Mouse (Mus musculus): ENCODE measurements around the gene Uaca. TPM values are rescaled to one million over a fixed set of nuclear protein-coding genes. Genes with fewer than 3 reads are reported as not detected.

The Uaca gene
- polyA plus RNA-seq (2014; fragmentation: Nextera tagmentation; extraction: Ambion mirVana): 19.2 and 26.8 TPM in 2 replicates

DNA sequence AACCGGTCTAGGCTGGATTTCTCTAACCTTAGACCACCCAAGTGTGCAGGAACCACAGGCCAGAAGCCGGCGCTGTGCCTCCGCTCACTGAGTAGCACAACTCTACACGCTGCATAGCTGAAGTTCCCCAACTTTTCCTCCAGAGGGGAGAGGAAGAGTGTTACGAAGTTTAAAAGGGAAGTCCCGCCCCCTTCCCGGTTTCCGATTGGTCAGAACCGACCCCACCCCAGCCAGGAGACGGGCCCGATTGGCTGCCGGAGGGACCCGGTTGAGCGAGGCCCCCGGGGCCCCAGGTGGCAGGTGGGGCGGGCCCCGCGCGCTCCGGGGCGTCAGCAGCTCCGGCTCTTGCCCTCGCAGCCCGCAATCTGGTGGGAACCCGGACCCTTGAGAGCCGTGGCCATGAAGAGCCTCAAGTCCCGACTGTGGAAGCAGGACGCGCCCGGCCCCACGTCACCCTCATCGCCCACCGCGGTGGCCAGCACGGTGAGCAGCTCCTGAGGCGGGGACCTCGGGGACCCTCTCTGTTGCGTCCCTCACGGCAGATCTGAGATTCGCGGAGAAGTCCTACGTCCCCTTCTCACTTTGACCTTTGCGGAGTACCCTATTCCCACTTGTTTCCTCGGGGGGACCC is at the start of gene Uaca:
Gene Uaca, plus strand, starts transcription at position 333 of the 631 bp plus-strand sequence.
- H3K27me3 ChIP-seq (ENCODE audit: control insufficient read depth, insufficient read depth, low read length): no peaks in the 10 kb centered on the region
- peak within 1 kb of the TSS; percentile 76 for H3K4me2 ChIP-seq
- H3K27ac ChIP-seq (ENCODE audit: low read depth, low read length): peak within 1 kb of the TSS; percentile 90
- no peaks in the 10 kb centered on the region for H3K36me3 ChIP-seq (ENCODE audit: control insufficient read depth, insufficient read depth, low read length)
- H3K9ac ChIP-seq (ENCODE audit: low read depth, low read length): peak within 1 kb of the TSS; percentile 79
- WGBS (ENCODE audit: insufficient replicate concordance): under 1% methylated on average over 44 of the region's 45 CpGs
- peak; percentile 94 for ATAC-seq (replicated peaks; ENCODE audit: insufficient number of reproducible peaks, low FRiP score, low TSS enrichment)
- peaks cover 12% of the 10 kb centered on the region for H3K4me1 ChIP-seq (ENCODE audit: control insufficient read depth, insufficient read depth, low read length)
- peak within 1 kb of the TSS; percentile 79 for H3K4me3 ChIP-seq (ENCODE audit: low read depth, low read length)
- no peaks in the 10 kb centered on the region for H3K9me3 ChIP-seq (replicated peaks; ENCODE audit: control insufficient read depth, low read length)

GRCm38 (mm10) chr9:60744971-60745370 is 49.4 kb upstream of the Uaca start:
- WGBS (ENCODE audit: insufficient replicate concordance): 44% methylated on average over 4 of the region's 4 CpGs
- Histone ChIP-seq H3K27ac (ENCODE audit: low read depth, low read length) (no peak overlapping the region), H3K9me3 (replicated peaks; ENCODE audit: control insufficient read depth, low read length) (no peaks in the 10 kb centered on the region), H3K9ac (ENCODE audit: low read depth, low read length) (no peak overlapping the region), H3K4me3 (ENCODE audit: low read depth, low read length) (no peak overlapping the region), H3K4me2 (no peak overlapping the region), H3K4me1 (ENCODE audit: control insufficient read depth, insufficient read depth, low read length) (peaks cover 7% of the 10 kb centered on the region; the same call in 1 of the 2 replicates), H3K36me3 (ENCODE audit: control insufficient read depth, insufficient read depth, low read length) (no peaks in the 10 kb centered on the region), H3K27me3 (ENCODE audit: control insufficient read depth, insufficient read depth, low read length) (no peaks in the 10 kb centered on the region)
- ATAC-seq (replicated peaks; ENCODE audit: insufficient number of reproducible peaks, low FRiP score, low TSS enrichment): no peak

GRCm38 (mm10) chr9:60746561-60746960 is 47.8 kb upstream of the Uaca start:
- Histone ChIP-seq H3K4me3 (ENCODE audit: low read depth, low read length) (no peak overlapping the region), H3K9ac (ENCODE audit: low read depth, low read length) (no peak overlapping the region), H3K27ac (ENCODE audit: low read depth, low read length) (no peak overlapping the region), H3K4me1 (ENCODE audit: control insufficient read depth, insufficient read depth, low read length) (peaks cover 4% of the 10 kb centered on the region; the same call in 1 of the 2 replicates), H3K4me2 (no peak overlapping the region), H3K27me3 (ENCODE audit: control insufficient read depth, insufficient read depth, low read length) (no peaks in the 10 kb centered on the region), H3K9me3 (replicated peaks; ENCODE audit: control insufficient read depth, low read length) (no peaks in the 10 kb centered on the region), H3K36me3 (ENCODE audit: control insufficient read depth, insufficient read depth, low read length) (no peaks in the 10 kb centered on the region)
- no peak for ATAC-seq (replicated peaks; ENCODE audit: insufficient number of reproducible peaks, low FRiP score, low TSS enrichment)
- 60% methylated on average over 6 of the region's 6 CpGs for WGBS (ENCODE audit: insufficient replicate concordance)

GRCm38 (mm10) chr9:60747672-60748071 is 46.7 kb upstream of the Uaca start:
- WGBS (ENCODE audit: insufficient replicate concordance): 81% methylated on average over 5 of the region's 5 CpGs
- H3K9ac ChIP-seq (ENCODE audit: low read depth, low read length): no peak overlapping the region
- no peaks in the 10 kb centered on the region for H3K36me3 ChIP-seq (ENCODE audit: control insufficient read depth, insufficient read depth, low read length)
- no peaks in the 10 kb centered on the region for H3K27me3 ChIP-seq (ENCODE audit: control insufficient read depth, insufficient read depth, low read length)
- no peak overlapping the region for H3K4me2 ChIP-seq
- no peak for ATAC-seq (replicated peaks; ENCODE audit: insufficient number of reproducible peaks, low FRiP score, low TSS enrichment)
- H3K4me3 ChIP-seq (ENCODE audit: low read depth, low read length): no peak overlapping the region
- no peak overlapping the region for H3K27ac ChIP-seq (ENCODE audit: low read depth, low read length)
- peaks cover 4% of the 10 kb centered on the region; the same call in 1 of the 2 replicates for H3K4me1 ChIP-seq (ENCODE audit: control insufficient read depth, insufficient read depth, low read length)
- H3K9me3 ChIP-seq (replicated peaks; ENCODE audit: control insufficient read depth, low read length): no peaks in the 10 kb centered on the region

DNA sequence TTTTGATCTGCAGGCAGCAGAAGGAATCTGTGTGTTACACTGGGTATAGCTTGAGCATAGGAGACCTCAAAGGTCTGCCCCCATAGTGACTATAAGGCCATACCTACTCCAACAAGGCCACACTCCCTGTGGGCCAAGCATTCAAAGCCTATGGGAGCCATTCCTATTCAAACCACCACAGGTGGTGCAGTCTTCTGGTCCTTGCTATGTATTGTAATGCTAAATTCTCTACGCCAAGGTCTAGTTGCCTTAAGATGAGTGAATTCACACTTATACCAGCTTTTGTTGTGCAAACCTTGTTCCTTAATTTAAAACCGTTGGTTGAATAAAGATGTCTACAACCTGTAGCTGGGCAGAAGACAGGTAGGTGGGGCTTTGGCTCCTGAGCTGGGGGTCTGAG is 46.2 kb upstream of the Uaca start:
- Histone ChIP-seq H3K27me3 (ENCODE audit: control insufficient read depth, insufficient read depth, low read length) (no peaks in the 10 kb centered on the region), H3K9ac (ENCODE audit: low read depth, low read length) (no peak overlapping the region), H3K4me3 (ENCODE audit: low read depth, low read length) (no peak overlapping the region), H3K9me3 (replicated peaks; ENCODE audit: control insufficient read depth, low read length) (no peaks in the 10 kb centered on the region), H3K27ac (ENCODE audit: low read depth, low read length) (no peak overlapping the region), H3K4me1 (ENCODE audit: control insufficient read depth, insufficient read depth, low read length) (peaks cover 1% of the 10 kb centered on the region; the same call in 1 of the 2 replicates), H3K36me3 (ENCODE audit: control insufficient read depth, insufficient read depth, low read length) (no peaks in the 10 kb centered on the region), H3K4me2 (no peak overlapping the region)
- ATAC-seq (replicated peaks; ENCODE audit: insufficient number of reproducible peaks, low FRiP score, low TSS enrichment): no peak
- 79% methylated on average over 2 of the region's 2 CpGs for WGBS (ENCODE audit: insufficient replicate concordance)

GRCm38 (mm10) chr9:60749105-60749504 is 45.2 kb upstream of the Uaca start:
- ATAC-seq (replicated peaks; ENCODE audit: insufficient number of reproducible peaks, low FRiP score, low TSS enrichment): no peak
- H3K36me3 ChIP-seq (ENCODE audit: control insufficient read depth, insufficient read depth, low read length): no peaks in the 10 kb centered on the region
- no peak overlapping the region for H3K9ac ChIP-seq (ENCODE audit: low read depth, low read length)
- no peaks in the 10 kb centered on the region for H3K27me3 ChIP-seq (ENCODE audit: control insufficient read depth, insufficient read depth, low read length)
- no peaks in the 10 kb centered on the region for H3K4me1 ChIP-seq (ENCODE audit: control insufficient read depth, insufficient read depth, low read length)
- no peak overlapping the region for H3K4me2 ChIP-seq
- WGBS (ENCODE audit: insufficient replicate concordance): 83% methylated on average over 2 of the region's 2 CpGs
- H3K27ac ChIP-seq (ENCODE audit: low read depth, low read length): no peak overlapping the region
- H3K4me3 ChIP-seq (ENCODE audit: low read depth, low read length): no peak overlapping the region
- H3K9me3 ChIP-seq (replicated peaks; ENCODE audit: control insufficient read depth, low read length): no peaks in the 10 kb centered on the region

DNA sequence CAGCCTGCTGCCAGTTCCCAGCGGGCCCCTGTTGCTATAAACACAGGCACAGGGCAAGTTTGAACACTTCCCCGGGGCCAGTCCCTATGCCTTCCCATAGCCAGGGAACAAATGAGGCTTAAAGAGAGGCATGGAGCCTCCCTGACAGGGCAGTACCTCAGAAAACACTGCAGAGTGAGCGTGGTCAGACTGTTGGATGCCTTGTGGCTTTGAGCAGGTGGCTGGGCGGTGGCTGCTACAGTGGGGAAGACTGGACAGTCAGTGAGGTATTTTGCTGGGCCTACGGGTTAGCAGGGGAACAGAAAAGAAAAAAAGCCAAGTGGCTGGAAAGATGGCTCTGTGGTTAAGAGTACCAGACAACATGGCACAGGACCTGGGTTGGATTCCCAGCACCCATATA is 43.2 kb upstream of the Uaca start:
- H3K4me1 ChIP-seq (ENCODE audit: control insufficient read depth, insufficient read depth, low read length): no peaks in the 10 kb centered on the region
- H3K36me3 ChIP-seq (ENCODE audit: control insufficient read depth, insufficient read depth, low read length): no peaks in the 10 kb centered on the region
- H3K27me3 ChIP-seq (ENCODE audit: control insufficient read depth, insufficient read depth, low read length): no peaks in the 10 kb centered on the region
- ATAC-seq (replicated peaks; ENCODE audit: insufficient number of reproducible peaks, low FRiP score, low TSS enrichment): no peak
- H3K27ac ChIP-seq (ENCODE audit: low read depth, low read length): no peak overlapping the region
- H3K4me2 ChIP-seq: no peak overlapping the region
- H3K9me3 ChIP-seq (replicated peaks; ENCODE audit: control insufficient read depth, low read length): no peaks in the 10 kb centered on the region
- no peak overlapping the region for H3K4me3 ChIP-seq (ENCODE audit: low read depth, low read length)
- no peak overlapping the region for H3K9ac ChIP-seq (ENCODE audit: low read depth, low read length)
- 80% methylated on average over 5 of the region's 5 CpGs for WGBS (ENCODE audit: insufficient replicate concordance)

GRCm38 (mm10) chr9:60751971-60752370 is 42.4 kb upstream of the Uaca start:
- no peak overlapping the region for H3K27ac ChIP-seq (ENCODE audit: low read depth, low read length)
- no peaks in the 10 kb centered on the region for H3K27me3 ChIP-seq (ENCODE audit: control insufficient read depth, insufficient read depth, low read length)
- ATAC-seq (replicated peaks; ENCODE audit: insufficient number of reproducible peaks, low FRiP score, low TSS enrichment): no peak
- no peak overlapping the region for H3K9ac ChIP-seq (ENCODE audit: low read depth, low read length)
- H3K9me3 ChIP-seq (replicated peaks; ENCODE audit: control insufficient read depth, low read length): no peaks in the 10 kb centered on the region
- H3K4me2 ChIP-seq: no peak overlapping the region
- no peak overlapping the region for H3K4me3 ChIP-seq (ENCODE audit: low read depth, low read length)
- H3K4me1 ChIP-seq (ENCODE audit: control insufficient read depth, insufficient read depth, low read length): peaks cover 3% of the 10 kb centered on the region; the same call in 1 of the 2 replicates
- H3K36me3 ChIP-seq (ENCODE audit: control insufficient read depth, insufficient read depth, low read length): no peaks in the 10 kb centered on the region
- WGBS (ENCODE audit: insufficient replicate concordance): 61% methylated on average over 6 of the region's 6 CpGs

GRCm38 (mm10) chr9:60752636-60753035 is 41.7 kb upstream of the Uaca start:
- no peaks in the 10 kb centered on the region for H3K27me3 ChIP-seq (ENCODE audit: control insufficient read depth, insufficient read depth, low read length)
- H3K4me1 ChIP-seq (ENCODE audit: control insufficient read depth, insufficient read depth, low read length): peaks cover 7% of the 10 kb centered on the region; the same call in 1 of the 2 replicates
- no peak overlapping the region for H3K9ac ChIP-seq (ENCODE audit: low read depth, low read length)
- no peaks in the 10 kb centered on the region for H3K36me3 ChIP-seq (ENCODE audit: control insufficient read depth, insufficient read depth, low read length)
- ATAC-seq (replicated peaks; ENCODE audit: insufficient number of reproducible peaks, low FRiP score, low TSS enrichment): no peak
- no peak overlapping the region for H3K4me2 ChIP-seq
- no peak overlapping the region for H3K27ac ChIP-seq (ENCODE audit: low read depth, low read length)
- no peaks in the 10 kb centered on the region for H3K9me3 ChIP-seq (replicated peaks; ENCODE audit: control insufficient read depth, low read length)
- H3K4me3 ChIP-seq (ENCODE audit: low read depth, low read length): no peak overlapping the region
